In genomic region chr4:29301348-29301747, GRCm38 (mm10) we compare ENCODE assay signal across 9 mouse cellular contexts.
DNase-seq lines count a peak whose midpoint lies in the region; ATAC-seq and TF ChIP-seq lines count a peak whose summit lies in the region.
"Had no signal": no experiment of that assay in that cellular context is flagged by ENCODE, and none has a peak within 500 bp of the region (broad histone marks: within the 10 kb centered on the region; RNA-seq: fewer than 3 reads in every experiment).

No protein-coding gene starts in this region.

- no peaks in the 10 kb centered on the region for H3K9me3 ChIP-seq in intestine, postnatal 0 days (ENCODE audit: control insufficient read depth)
- H3K9me3 ChIP-seq in intestine, embryonic 16.5 days (ENCODE audit: control insufficient read depth, low read length) = no peaks in the 10 kb centered on the region
- H3K9me3 ChIP-seq: limb, embryonic 15.5 days had no signal

- no peak for TF ChIP-seq POLR2A in brain, embryonic 14.5 days (IDR thresholded peaks at IDR 0.05; ENCODE audit: borderline replicate concordance, extremely low read depth, insufficient read depth, insufficient read length, poor library complexity, severe bottlenecking)

- H3K9ac ChIP-seq in intestine, postnatal 0 days (ENCODE audit: low read depth, low read length) = no peak overlapping the region
- no peak overlapping the region for H3K9ac ChIP-seq in intestine, embryonic 16.5 days (ENCODE audit: low read depth, low read length)
- H3K9ac ChIP-seq: limb, embryonic 15.5 days had no signal

- no peak overlapping the region for H3K4me2 ChIP-seq in intestine, postnatal 0 days (replicated peaks; ENCODE audit: low read depth)
- no peak overlapping the region for H3K4me2 ChIP-seq in intestine, embryonic 16.5 days (ENCODE audit: low read depth, low read length)
- H3K4me2 ChIP-seq: limb, embryonic 15.5 days had no signal

- DNase-seq in right cerebral cortex, postnatal 4 days = peak; percentile 26
- no peak for DNase-seq in right cerebral cortex, adult 18-20 months
- DNase-seq in brain, embryonic 14.5 days (ENCODE audit: low read depth) = peak; percentile 34
- DNase-seq in ovary, postnatal 14 days (ENCODE audit: low spot score) = peak; percentile 13
- DNase-seq in layer of hippocampus, adult 11-12 months (ENCODE audit: low spot score) = no peak

- 36% methylated on average over 1 of the region's 1 CpGs for WGBS in intestine, postnatal 0 days
- 39% methylated on average over 1 of the region's 1 CpGs for WGBS in intestine, embryonic 16.5 days

- no peak for ATAC-seq in intestine, postnatal 0 days
- ATAC-seq in intestine, embryonic 16.5 days = no peak
- no peak for ATAC-seq in erythroid progenitor cell, adult 5-6 weeks (replicated peaks; ENCODE audit: low FRiP score, poor library complexity, severe bottlenecking)

- H3K4me1 ChIP-seq in intestine, postnatal 0 days (replicated peaks; ENCODE audit: control insufficient read depth, insufficient read depth, low read length) = no peaks in the 10 kb centered on the region
- no peaks in the 10 kb centered on the region for H3K4me1 ChIP-seq in intestine, embryonic 16.5 days (ENCODE audit: control insufficient read depth, insufficient read depth, low read length)
- H3K4me1 ChIP-seq: limb, embryonic 15.5 days had no signal

- peak; percentile 70 for TF ChIP-seq CTCF in intestine, postnatal 0 days (IDR thresholded peaks at IDR 0.05; ENCODE audit: low read depth)
- TF ChIP-seq CTCF in brain, embryonic 14.5 days (IDR thresholded peaks at IDR 0.05; ENCODE audit: borderline replicate concordance, extremely low read depth, insufficient read depth, insufficient read length) = peak; percentile 50; the same call in 1 of the 2 replicates

- no peak overlapping the region for H3K27ac ChIP-seq in intestine, postnatal 0 days (ENCODE audit: low read depth, low read length)
- no peak overlapping the region for H3K27ac ChIP-seq in intestine, embryonic 16.5 days (ENCODE audit: low read length)
- H3K27ac ChIP-seq: limb, embryonic 15.5 days had no signal

- H3K4me3 ChIP-seq in intestine, postnatal 0 days (ENCODE audit: low read depth, low read length) = no peak overlapping the region
- no peak overlapping the region for H3K4me3 ChIP-seq in intestine, embryonic 16.5 days (ENCODE audit: low read length)
- H3K4me3 ChIP-seq: limb, embryonic 15.5 days had no signal

- no peaks in the 10 kb centered on the region for H3K36me3 ChIP-seq in intestine, postnatal 0 days (ENCODE audit: control insufficient read depth, insufficient read depth)
- H3K36me3 ChIP-seq in intestine, embryonic 16.5 days (ENCODE audit: control insufficient read depth, insufficient read depth, low read length) = no peaks in the 10 kb centered on the region
- H3K36me3 ChIP-seq: limb, embryonic 15.5 days had no signal

- no peaks in the 10 kb centered on the region for H3K27me3 ChIP-seq in intestine, postnatal 0 days (replicated peaks; ENCODE audit: control insufficient read depth, insufficient read depth, low read length)
- H3K27me3 ChIP-seq in intestine, embryonic 16.5 days (replicated peaks; ENCODE audit: control insufficient read depth, insufficient read depth, low read length) = no peaks in the 10 kb centered on the region
- H3K27me3 ChIP-seq: limb, embryonic 15.5 days had no signal

Comparison
In these comparisons a context has a peak if more than half of its experiments do, and no peak if none do; other contexts are left out.
1. DNase-seq: peak in right cerebral cortex, postnatal 4 days (single experiment), brain, embryonic 14.5 days (single experiment) and ovary, postnatal 14 days (single experiment); none in right cerebral cortex, adult 18-20 months (single experiment) and layer of hippocampus, adult 11-12 months (single experiment).